Mouse (Mus musculus) CD4-positive, CD25-positive, alpha-beta regulatory T cell, adult 2 months (primary cell): ENCODE measurements around the gene Srp9.

Experiments
- DNase-seq: peaks from one replicate; pipeline ENCODE4 v3.0.0-alpha.2; 2012; ENCODE audit warnings: low read depth, low spot score

The Srp9 gene

DNA sequence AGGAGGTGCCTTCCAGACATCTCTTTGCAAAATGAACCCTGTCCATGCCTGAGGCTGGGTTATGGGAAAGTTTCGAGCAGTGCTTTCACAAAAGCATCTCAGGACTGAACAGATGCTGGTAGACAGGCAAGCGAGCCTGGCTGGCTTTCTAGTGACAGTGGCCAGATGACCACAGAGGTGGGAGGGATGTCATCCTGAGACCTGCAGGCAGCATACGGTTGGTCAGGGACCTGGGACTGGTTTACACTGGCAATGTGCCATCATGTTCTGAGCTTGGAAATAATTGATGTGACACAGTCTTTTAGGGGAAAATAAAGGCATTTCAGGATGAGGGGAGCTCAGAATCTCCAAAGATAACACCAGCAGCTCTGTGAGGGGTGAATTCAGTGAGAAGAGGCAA lies 19.5 kb upstream of the Srp9 start:
- no peak for DNase-seq

DNA sequence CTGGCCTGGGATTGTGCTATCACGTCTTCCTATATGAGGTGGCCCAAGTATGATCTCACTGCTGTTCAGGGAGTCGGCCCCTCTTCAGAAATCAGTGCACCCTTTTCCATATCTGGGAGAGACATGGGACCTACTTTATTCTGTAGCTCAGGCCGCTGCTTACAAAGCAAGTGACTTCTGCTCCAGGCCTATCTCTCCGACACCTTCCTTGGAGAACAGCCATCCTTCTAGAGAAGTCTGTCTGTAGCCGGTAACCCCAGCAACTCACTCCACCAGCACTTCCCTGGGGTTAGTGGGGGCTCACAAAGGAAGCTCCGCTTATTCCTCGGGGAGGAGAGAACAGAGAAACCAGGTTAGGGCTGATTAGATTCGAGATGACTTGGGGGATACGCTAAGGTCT lies 17.3 kb upstream of the Srp9 start:
- DNase-seq, result no peak

DNA sequence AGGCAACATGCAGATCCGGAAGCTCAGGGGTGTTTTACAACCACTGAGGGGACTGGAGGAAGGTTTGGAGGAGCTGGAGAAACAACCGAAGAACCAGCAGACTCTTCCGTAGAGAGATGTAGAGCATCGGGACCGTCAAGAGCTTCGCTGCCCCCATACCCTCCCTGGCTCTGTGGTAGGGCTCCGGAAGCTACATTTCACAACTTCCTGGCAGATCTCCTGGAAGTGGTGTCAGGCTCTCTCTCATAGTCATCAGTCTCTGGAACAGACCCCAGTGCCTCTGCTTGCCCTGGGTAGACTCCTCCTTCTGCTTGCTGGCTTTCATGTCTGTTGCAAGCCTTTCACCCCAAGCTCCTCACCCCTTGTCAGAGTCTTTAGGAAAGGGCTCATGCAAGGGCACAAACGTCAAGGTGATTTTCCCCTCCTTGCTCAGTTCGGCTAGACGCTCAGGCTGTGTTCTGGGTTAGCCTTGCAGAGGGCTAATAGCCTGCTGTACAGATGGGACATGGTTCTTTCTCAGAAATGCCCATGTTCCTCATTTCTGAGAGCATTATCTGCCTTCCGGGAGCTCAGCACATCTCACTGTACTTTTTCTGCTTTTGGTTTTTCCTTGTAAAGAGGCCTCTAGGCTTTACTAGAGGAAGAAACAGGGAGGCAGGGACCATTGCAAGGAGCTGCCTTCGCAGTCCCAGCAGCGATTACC lies 16.0 kb upstream of the Srp9 start:
- peak; percentile 55 for DNase-seq

DNA sequence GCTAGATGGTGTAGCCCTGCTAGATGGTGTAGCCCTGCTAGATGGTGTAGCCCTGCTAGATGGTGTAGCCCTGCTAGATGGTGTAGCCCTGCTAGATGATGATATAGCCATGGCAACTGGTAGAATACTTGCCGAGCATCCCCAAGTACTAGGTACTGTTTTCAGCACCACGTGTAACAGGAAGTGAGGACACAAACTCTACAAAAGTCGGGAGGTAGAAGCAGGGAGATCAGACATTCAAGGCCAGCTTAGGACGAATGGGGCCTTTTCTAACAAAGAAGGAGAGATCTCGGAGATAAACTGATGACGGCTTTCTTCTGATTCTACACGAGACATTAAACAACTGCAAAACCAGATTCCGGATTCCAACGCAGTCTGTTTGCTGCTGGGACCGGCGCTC lies 14.4 kb upstream of the Srp9 start:
- no peak for DNase-seq

DNA sequence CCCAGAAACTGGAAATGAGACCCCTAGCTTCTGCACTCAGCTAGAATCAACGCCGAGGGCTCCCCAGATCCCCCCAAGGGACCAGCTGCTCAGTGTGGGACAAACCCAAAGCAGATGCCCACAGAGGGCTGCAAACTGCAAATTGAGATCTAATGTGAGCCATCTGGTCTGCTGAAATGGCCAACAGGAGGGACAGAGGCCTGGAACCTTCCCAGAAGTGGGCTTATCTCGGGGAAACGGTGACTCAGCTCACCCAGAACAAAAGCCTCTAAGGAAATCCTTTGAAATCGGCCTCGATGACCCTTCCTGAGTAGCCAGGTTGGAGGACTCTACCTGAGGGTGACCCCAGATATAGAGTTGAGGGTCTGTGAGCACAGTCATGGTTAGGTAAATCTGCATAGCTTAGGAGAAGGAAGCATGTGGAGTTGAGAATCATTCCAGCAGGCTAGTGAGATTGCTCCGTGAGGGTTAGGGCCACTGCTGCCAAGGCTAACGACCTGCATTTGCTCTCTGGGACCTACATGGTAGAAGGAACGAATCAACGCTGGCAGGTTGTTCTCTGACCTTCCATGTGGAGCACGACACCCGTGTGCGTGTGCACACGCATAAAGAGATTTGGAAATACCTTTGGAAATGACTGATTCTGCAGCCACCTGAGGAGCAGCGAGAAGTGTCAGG lies 13.7 kb upstream of the Srp9 start:
- DNase-seq, result no peak

DNA sequence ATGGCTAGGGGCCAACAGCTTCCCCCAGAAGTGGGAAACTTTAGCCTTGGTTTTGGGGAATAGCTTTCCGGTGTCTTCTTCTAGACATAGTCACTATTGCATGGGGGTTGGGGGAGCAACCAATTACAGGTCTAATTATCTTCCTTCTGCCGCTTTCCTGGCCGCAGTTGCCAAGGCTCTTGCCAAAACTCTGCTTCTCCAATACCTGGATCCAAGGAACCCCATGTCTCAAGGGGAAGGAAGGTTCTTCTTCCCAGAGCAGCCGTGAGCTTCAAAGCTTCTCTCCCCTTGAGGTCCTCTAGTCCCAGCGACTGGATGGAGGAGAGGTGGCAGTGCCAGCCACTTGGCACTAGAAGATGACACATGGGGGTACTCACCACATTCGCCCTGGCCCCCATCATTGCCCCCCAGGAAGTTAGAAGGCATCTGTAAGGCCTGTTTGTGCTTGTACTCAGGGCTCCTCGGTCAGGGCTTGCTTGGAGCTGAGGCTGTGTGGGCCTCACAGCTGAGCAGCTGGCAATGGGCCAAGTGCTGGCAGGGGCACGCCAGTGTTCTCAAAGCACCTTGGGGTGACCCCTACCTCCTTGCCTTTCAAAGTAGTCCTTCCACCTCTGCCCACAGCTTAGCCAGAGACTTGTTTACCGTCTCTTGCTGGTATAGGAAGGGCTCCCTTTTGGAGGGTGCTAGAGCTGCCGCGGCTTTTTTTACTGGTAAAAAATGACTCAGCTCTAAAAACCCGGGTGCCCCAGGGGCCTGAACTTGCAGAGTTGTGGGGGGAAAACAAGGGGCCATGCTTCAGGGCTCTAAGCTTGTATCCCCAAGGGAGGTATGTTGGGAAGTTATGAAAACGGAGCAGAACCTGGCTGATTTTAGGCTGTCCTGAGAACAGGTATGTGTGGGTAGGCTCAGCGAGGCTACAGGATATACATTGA lies 12.9 kb upstream of the Srp9 start:
- DNase-seq, result peak; percentile 50

DNA sequence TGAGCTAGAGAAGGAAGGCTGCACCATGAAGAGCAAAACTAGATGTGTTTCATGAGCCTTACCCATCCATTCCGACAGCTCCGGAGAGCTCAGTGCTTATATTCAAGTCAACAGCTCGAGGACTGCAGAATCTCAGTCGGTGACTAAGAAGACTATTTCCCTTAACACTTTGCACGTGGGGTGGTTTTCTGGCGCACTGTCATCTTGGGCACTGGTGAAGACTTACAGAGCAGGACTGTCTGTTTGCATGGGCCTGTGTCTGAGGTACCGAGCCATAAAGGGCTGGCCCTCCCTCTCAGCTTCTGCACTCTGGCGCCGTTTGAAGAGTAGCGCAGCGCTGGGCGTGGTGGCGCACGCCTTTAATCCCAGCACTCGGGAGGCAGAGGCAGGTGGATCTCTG lies 12.2 kb upstream of the Srp9 start:
- DNase-seq, result no peak

DNA sequence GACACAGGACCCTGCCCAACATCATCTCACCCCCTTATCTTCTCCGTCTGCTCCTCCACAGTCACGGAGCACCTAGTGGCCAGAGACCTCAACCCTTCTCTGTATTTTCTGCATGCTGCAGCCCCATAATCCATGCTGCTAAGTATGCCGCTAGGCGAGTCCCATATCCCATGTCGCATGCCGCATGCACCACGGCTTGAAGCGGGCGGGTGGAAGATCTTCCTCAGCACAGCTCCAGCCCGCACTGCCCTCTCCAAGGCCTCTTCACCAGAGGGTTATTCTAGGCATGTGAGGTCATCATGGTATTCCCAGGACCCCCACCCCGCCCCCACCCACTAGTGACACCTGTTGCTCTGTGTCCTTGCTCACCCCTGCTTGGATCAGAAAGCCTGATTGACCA lies 11.4 kb upstream of the Srp9 start:
- DNase-seq, result no peak

DNA sequence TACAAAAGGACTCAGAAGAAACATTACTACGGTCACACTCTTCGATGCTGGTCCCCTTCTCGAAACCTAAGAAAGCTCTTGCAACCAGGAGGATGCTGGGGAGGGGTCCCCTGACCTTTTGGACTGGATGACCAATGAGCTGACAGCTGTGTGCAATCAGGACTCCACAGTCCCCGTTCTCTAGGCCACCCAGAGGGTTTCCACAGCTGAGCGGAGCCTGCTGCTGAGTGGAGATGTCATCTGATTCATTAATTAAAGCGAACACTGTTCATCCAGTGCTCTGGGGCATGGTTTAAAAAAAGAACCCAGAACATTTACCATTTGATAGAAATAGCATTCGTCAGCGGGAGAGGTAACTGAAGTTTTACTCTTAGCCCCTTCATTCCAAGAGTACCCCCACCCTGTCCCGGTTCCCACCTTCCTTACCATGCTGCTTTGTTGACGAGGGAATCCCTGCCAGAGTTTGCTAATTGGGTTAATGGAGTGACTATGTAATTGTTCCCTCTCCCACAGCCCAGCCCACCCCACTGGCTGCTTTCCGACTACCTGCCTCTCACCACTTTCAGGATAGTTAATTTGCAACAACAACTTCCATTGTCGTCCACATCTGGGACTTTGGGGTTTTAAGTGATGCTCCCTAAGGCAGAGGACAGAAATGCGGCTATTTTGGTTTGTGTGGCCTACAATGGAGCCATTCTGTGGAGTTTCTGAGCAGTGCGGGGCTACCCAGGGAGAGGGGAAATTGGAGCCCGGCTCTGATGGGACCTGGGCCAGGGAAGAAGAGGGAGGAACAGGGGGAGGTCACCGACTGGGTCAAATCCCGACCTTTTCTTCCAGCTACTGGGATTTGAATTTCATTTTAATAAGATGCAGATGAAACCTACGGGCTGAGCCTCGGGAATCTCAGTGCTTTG lies 10.7 kb upstream of the Srp9 start:
- DNase-seq, result no peak

DNA sequence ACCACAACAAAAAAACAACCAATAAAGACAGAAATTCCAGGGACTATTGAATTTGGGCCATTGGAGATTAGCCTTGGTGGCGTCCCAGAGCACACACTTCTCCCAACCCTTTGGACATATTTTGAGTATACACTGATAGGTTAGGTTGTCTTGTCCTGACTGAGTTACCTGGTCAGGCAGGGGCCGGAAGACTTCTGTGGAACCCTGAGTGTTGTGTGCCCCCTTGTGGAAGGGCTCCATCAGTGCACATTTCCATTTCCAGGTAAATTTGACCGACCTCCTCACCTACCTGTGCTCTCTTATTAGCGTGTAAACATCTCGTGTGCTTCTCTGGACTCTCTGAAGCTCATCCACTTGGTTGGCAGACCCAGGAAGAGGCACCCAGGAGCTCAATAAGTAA lies 9.3 kb upstream of the Srp9 start:
- peak; percentile 76 for DNase-seq

DNA sequence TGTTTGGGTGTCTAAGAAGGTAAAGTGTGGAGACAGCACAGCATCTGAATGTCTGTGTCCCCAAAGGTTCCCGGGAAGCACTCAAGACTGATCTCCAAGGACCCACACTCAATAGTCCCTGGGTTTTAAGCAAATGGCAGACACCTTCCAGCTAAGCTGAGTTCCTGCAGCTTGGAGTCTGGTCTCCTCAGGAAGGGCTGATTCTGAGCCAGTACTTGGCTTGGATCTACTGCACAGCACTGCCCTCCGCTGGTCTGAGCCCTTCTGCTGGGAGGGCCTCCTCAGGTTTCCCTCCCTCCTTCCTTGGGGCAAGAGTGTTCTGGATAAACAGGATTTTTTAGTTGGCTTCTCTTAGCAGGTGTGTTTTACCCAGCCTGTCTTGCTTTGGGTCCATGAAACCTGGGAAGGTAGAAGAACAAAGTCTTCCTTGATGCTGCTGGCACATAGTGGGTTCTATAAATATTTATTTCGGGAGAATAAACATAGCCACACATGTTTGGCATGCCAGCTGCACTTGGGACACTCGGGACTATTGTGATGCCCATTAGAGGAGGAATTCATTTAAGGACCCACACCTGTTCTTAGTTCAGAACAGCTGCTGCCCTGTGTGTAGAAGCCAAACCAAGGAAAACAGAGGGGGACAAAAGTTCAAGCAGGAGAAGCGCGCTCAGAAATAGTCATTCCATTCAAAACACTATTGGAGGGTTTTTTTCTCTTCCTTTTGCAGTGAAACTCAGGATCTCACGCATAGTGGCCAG lies 8.7 kb upstream of the Srp9 start:
- no peak for DNase-seq

DNA sequence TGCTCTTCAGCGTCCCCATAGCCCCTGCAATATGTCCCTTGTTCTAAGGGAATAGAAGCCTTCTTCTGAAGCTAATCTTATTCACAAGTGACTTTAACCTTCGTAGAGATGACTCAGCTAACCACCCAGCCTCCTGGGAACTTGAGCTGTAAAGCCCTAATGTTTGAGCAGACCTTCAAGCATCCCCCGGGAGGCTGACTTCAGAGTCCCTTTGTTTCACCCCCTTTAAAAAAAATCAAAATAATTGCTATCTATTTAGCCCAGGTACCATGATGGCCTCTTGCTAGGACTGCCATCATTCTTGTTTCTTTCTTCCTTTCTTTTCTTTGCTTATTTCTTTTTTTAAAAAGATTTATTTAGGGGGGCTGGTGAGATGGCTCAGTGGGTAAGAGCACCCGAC lies 2.1 kb upstream of the Srp9 start:
- no peak for DNase-seq

DNA sequence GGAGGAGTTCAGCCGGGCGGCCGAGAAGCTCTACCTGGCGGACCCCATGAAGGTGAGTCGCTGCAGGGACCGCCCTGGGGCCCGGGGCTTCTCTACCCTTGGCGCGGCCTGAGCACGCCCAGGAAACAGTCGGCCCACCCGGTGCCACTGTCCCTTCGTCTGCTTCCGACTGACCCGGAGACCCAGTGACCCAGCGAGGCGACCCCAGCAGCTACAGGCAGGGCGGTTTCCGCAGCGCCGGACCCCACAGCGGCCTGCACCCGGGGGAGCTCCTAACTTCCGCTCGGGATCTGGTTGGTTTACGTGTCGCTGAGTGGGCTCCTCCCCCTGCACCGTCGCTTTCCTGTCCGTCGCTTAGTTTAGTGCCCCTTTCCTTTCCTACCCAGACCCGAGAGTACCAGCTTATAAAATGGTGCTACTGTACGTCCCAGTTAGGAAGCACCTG lies 409 bp downstream of the Srp9 start:
- DNase-seq, result peak; percentile 90

DNA sequence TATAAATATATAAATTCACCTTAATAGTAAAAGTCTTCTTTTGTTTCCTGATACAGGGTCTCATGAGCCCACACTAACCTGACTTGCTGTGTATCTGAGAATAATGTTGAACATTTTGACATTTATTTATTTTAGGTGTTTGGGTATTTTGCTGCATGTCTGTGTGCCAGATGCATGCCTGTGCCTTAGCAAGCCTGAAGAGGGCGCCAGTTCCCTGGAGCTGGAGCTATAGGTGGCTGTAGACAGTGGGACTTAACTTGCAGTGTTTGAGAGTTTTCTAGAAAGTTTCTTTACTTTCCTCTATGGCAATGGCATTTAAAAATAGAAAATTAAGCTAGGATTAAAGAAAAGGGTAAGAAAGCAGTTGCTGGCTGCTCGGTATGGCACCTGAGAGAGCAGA lies 6.3 kb downstream of the Srp9 start:
- peak; percentile 71 for DNase-seq

DNA sequence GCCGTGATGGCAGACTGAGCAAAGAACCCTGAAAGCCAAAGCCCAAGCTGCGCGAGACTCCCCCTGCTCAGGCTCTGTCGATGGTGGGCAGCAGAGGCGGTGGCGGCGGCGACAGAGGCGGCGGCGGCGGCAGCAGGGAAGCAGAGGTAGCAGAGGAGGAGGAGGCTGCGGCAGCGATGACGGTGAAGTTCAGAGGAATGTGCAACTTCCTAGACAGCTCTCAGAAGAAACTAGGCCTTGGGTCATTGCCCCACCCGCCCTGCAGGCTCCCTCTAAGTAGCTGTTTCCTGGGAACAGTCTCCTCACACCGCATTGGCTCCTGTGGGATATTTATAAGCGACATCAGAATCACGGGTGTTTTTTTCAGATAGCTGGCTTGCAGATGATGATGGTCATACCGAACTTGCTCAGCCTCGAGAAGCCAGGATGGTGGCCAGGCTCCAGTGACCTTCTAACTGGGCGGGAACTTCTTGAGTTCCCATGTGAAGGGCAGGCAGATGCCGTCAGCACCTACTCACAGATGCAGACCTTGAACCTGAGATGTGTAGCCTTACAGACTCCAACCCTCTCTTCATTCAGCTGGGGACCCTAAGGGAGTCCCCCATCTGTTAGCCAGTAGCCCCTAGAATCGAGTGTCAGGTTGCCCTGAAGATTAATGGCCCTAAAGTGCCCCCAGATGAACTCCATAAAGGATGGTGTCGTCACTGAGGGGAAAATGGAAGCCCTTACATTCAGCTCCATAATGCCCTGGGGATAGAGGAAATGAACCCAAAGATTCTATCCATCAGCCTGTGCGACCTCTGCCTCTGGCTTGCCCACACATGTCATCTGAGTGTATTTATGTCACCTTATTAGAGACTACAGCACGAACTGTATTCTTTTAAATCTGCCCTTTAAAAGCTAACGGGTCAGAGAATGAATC lies 12.9 kb downstream of the Srp9 start:
- DNase-seq, result no peak

DNA sequence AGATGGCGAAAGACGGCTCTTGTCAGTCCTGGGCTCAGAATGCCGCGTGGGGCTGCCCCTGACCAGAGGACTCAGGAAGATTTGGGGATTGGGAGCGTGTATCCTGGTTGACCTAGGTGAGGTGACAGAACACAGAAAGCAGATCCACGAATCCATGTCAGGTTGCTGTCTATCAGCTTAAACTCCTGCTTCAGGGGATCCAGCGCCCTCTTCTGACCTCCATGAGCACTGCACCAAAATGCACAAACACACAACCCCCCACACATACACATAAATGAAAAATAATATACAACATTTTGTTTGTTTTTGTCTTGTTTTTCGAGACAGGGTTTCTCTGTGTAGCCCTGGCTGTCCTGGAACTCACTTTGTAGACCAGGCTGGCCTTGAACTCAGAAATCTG lies 13.6 kb downstream of the Srp9 start:
- no peak for DNase-seq

DNA sequence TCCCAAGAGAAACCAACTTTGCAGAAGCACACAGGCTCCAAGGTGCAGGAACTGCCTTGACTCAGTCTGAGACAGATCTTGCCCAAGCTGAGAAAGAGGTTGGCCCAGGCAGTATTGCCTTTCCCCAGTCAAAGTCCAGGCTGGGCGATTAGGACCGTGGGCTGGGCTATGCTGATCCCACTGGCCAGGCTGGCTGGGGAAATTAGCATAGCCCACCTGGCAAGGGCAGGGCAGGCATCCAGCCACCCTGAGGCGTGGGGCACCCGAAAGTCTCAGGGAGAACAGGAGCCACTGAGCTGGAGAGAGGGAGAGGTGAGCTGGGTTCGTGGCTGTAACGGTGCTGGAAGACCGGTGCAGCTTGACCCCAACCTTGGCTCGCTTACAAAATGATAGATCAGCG lies 15.4 kb downstream of the Srp9 start:
- DNase-seq, result no peak

DNA sequence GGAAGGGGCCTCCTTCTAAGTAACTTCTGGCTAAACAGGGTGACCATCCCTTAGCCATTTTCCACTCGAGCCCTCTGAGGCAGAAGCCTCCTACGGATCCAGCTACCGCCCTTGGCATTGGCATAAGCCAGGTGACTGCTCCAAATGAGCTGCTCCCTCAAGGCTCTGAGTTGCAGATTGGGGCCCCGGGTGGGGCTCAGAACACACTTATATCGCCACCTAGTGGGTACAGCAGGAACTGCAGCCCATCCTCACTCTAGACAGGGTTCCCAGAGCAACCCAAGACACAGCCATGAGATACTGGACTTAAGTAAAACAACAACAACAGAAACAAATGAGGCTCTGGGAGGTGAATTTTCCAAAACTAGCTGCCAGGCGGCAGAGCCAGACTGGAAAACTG lies 15.8 kb downstream of the Srp9 start:
- peak; percentile 83 for DNase-seq

DNA sequence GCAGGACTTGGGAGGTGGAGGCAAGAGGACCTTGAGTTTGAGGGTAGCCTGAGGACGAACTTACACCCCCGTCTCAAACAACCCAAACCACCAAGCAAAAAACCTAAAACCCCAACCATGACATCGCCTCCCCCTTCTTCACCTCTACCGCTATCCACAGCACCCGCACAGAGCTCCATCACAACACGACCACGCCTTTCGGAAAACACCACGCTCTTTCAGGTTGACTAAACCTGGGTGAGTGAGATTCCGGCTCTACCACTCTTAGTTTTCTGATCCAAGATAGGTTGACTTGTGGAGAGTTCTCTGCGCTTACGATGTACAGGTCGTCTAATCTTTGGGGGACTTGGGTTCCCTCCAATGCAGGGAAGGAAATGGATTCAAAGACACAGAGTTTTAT lies 18.2 kb downstream of the Srp9 start:
- DNase-seq, result no peak

DNA sequence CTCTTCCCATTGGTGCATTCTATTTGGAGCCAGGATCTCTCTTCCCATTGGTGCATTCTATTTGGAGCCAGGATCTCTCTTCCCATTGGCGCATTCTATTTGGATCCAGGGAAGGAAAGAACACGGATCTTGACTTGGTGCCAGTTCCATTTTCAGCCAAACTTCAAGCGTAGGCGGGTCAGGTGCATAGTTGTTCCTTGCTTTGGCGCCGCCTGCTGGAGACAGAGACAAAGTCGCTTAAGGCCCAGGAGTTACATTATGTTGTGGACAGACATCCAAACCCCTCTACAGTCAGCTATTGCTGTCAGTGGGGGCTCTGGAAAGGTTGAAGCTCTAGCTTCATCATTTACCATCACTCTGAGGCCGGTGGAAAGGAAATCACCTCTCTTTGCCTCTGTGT lies 18.8 kb downstream of the Srp9 start:
- peak; percentile 68 for DNase-seq
